Mouse (Mus musculus): ENCODE measurements around the gene Tut7. TPM values are rescaled to one million over a fixed set of nuclear protein-coding genes. Genes with fewer than 3 reads are reported as not detected.

The Tut7 gene
- total and polyA plus RNA-seq, 3 experiments = 47.7 to 135 (median 53.8) TPM

- Histone ChIP-seq H3K4me1 (ENCODE audit: control insufficient read depth in 1 of 2, insufficient read depth in 2 of 2, low read length in 2 of 2) (peaks cover 0 to 12% of the 10 kb centered on the region in 2 experiments; a peak in 2 of 4 replicates), H3K9me3 (replicated peaks; ENCODE audit: insufficient read depth, low read length) (no peaks in the 10 kb centered on the region), H3K27me3 (ENCODE audit: control insufficient read depth in 1 of 2, insufficient read depth in 2 of 2, low read length in 2 of 2) (no peaks in the 10 kb centered on the region), H3K9ac (ENCODE audit: control insufficient read depth, low read depth, low read length, poor library complexity, severe bottlenecking) (no peak overlapping the region), H3K27ac (ENCODE audit: control insufficient read depth, low read depth, low read length) (no peak overlapping the region), H3K79me2 (ENCODE audit: control insufficient read depth, insufficient read depth, low read length, poor library complexity) (no peaks in the 10 kb centered on the region), H3K36me3 (ENCODE audit: control insufficient read depth in 1 of 2, insufficient read depth in 2 of 2, low read length in 2 of 2) (peaks cover 0 to 11% of the 10 kb centered on the region in 2 experiments; a peak in 2 of 4 replicates), H3K4me3 (ENCODE audit: control insufficient read depth in 1 of 2, insufficient read depth in 1 of 2, low read depth in 2 of 2, low read length in 2 of 2) (no peak overlapping the region)
- no peak for DNase-seq (ENCODE audit: low read depth, low spot score)
- no peak for TF ChIP-seq CHD2 (IDR thresholded peaks at IDR 0.05; ENCODE audit: low read length)
- no peak for TF ChIP-seq SIN3A (IDR thresholded peaks at IDR 0.05; ENCODE audit: low read length)
- TF ChIP-seq ELF1 (IDR thresholded peaks at IDR 0.05; ENCODE audit: low read depth, low read length) = no peak
- TF ChIP-seq JUND (IDR thresholded peaks at IDR 0.05; ENCODE audit: low read depth, low read length) = no peak
- no peak for TF ChIP-seq MAFK (IDR thresholded peaks at IDR 0.05; ENCODE audit: borderline replicate concordance, low read depth, low read length)
- TF ChIP-seq USF2 (IDR thresholded peaks at IDR 0.05; ENCODE audit: borderline replicate concordance in 1 of 2, insufficient read depth in 1 of 2, low read depth in 1 of 2, low read length in 2 of 2) = no peak
- TF ChIP-seq SMC3 (IDR thresholded peaks at IDR 0.05; ENCODE audit: low read depth, low read length) = no peak
- no peak for TF ChIP-seq RCOR1 (IDR thresholded peaks at IDR 0.05; ENCODE audit: low read depth, low read length)
- TF ChIP-seq MYB (IDR thresholded peaks at IDR 0.05; ENCODE audit: low read depth, low read length) = no peak
- no peak for TF ChIP-seq GATA1 (IDR thresholded peaks at IDR 0.05; ENCODE audit: low read depth, low read length)
- no peak for TF ChIP-seq TBP (IDR thresholded peaks at IDR 0.05; ENCODE audit: low read depth, low read length)
- no peak for TF ChIP-seq HCFC1 (IDR thresholded peaks at IDR 0.05; ENCODE audit: low read depth, low read length)
- no peak for TF ChIP-seq RAD21 (IDR thresholded peaks at IDR 0.05; ENCODE audit: low read depth, low read length)
Observed at GRCm38 (mm10) chr13:59832871-59833270, 9.9 kb upstream of the Tut7 start.

GRCm38 (mm10) chr13:59832454-59832853 lies 9.5 kb upstream of the Tut7 start:
- peaks cover 0 to 9% of the 10 kb centered on the region in 2 experiments; a peak in 2 of 4 replicates for H3K36me3 ChIP-seq (ENCODE audit: control insufficient read depth in 1 of 2, insufficient read depth in 2 of 2, low read length in 2 of 2)
- H3K4me3 ChIP-seq (ENCODE audit: control insufficient read depth in 1 of 2, insufficient read depth in 1 of 2, low read depth in 2 of 2, low read length in 2 of 2) = no peak overlapping the region
- H3K27me3 ChIP-seq (ENCODE audit: control insufficient read depth in 1 of 2, insufficient read depth in 2 of 2, low read length in 2 of 2) = no peaks in the 10 kb centered on the region
- no peaks in the 10 kb centered on the region for H3K79me2 ChIP-seq (ENCODE audit: control insufficient read depth, insufficient read depth, low read length, poor library complexity)
- no peak for DNase-seq (ENCODE audit: low read depth, low spot score)
- H3K9ac ChIP-seq (ENCODE audit: control insufficient read depth, low read depth, low read length, poor library complexity, severe bottlenecking) = no peak overlapping the region
- TF ChIP-seq E2F4 (IDR thresholded peaks at IDR 0.05; ENCODE audit: borderline replicate concordance, low read depth, low read length) (no peak), KAT2A (conservative IDR thresholded peaks at IDR 0.05; ENCODE audit: low read depth, low read length) (no peak), ETS1 (IDR thresholded peaks at IDR 0.05; ENCODE audit: low read depth, low read length) (peak; percentile 43; the same call in 1 of the 2 replicates), ZMIZ1 (IDR thresholded peaks at IDR 0.05; ENCODE audit: low read depth, low read length) (no peak), TBP (IDR thresholded peaks at IDR 0.05; ENCODE audit: low read depth, low read length) (no peak), POLR2A (IDR thresholded peaks at IDR 0.05; ENCODE audit: control insufficient read depth in 1 of 2, insufficient read depth in 1 of 2, low read depth in 1 of 2, low read length in 2 of 2, poor library complexity in 1 of 2) (no peak), POLR2AphosphoS5 (IDR thresholded peaks at IDR 0.05; ENCODE audit: borderline replicate concordance, low read depth, low read length) (no peak)
- peaks cover 0 to 12% of the 10 kb centered on the region in 2 experiments; a peak in 2 of 4 replicates for H3K4me1 ChIP-seq (ENCODE audit: control insufficient read depth in 1 of 2, insufficient read depth in 2 of 2, low read length in 2 of 2)
- no peaks in the 10 kb centered on the region for H3K9me3 ChIP-seq (replicated peaks; ENCODE audit: insufficient read depth, low read length)
- no peak overlapping the region for H3K27ac ChIP-seq (ENCODE audit: control insufficient read depth, low read depth, low read length)

Measured in MEL (cell line).